Mouse (Mus musculus) embryo, embryonic 9.5 days (tissue): ENCODE results near the gene Ccdc171.
"Not testable (repeated sequence)": the region's sequence is repeated elsewhere in the genome, so short reads cannot be mapped to it uniquely, and the experiment has no call there.

ENCODE experiments used
- DNase-seq: peaks from one replicate; pipeline ENCODE4 v3.0.0-alpha.2; 2017; ENCODE audit errors: extremely low spot score

The Ccdc171 gene

GRCm38 (mm10) chr4:83656571-83656970 lies 131.2 kb downstream of the Ccdc171 start:
- DNase-seq: peak; percentile 71

DNA sequence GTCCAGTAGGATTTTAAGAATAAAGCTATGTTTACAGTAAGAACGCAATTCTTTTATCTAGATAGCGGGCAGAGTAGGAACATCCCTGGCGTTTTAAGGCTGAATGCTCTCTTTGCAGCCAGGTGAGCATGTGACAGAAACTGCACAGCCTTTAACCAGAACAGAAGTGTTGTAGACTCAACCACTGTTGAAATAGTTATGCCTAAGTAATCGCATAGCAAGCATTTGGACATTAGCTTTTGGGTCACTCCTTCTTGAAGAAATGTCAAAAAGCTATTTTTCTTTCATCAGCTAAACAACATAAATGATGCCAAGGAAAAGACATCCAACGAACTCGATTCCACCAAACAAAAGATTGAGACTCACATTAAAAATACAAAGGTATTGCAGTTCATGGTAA lies 131.7 kb downstream of the Ccdc171 start:
- DNase-seq: no peak

DNA sequence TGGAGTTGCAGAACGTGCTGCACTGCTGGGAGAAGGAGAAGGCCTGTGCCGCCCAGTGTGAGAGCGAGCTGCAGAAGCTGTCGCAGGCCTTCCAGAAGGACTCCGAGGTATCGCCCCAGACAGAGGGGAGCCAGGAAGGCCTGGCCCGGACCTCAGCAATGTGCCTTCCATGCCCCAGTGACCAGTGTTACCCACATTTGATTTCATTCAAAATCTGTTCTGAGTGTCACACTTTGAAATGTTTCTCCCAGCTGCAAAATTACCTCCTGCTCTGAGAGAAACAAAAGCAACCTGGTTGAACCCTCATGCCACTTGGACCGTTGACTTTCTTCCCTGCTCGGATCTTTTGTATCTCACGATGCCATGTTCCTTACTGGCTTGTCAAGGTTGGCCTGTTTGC lies 133.1 kb downstream of the Ccdc171 start:
- DNase-seq: no peak

GRCm38 (mm10) chr4:83659411-83659810 lies 134.1 kb downstream of the Ccdc171 start:
- no peak for DNase-seq

- DNase-seq: no peak
Measured at GRCm38 (mm10) chr4:83661519-83662271, 136.3 kb downstream of the Ccdc171 start.

- no peak for DNase-seq
Measured at GRCm38 (mm10) chr4:83662301-83662700, 137.0 kb downstream of the Ccdc171 start.

DNA sequence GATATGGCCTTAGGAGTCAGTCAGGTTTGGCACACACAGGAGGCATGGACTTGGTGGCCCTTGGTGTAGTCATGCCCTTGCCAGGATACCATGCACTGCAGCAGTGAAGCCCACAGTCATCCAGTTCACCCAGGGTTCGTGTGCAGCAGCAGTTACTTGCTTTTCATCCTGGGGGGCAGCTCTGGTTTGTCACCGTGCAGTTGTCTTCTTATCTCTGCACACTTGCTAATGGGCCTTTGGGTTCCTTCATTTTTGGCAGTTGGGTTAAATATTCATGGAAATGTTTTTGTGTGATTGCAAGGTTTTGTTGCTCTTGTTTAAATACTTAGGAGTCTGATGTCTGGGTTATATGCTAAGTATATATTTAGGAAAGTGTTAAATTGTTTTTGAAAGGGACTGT lies 144.2 kb downstream of the Ccdc171 start:
- no peak for DNase-seq

GRCm38 (mm10) chr4:83675308-83675707 lies 150.0 kb downstream of the Ccdc171 start:
- not testable (repeated sequence) for DNase-seq

- no peak for DNase-seq
Measured at GRCm38 (mm10) chr4:83676444-83676843, 151.1 kb downstream of the Ccdc171 start.

- DNase-seq: no peak
Measured at GRCm38 (mm10) chr4:83681081-83681480, 155.7 kb downstream of the Ccdc171 start.

DNA sequence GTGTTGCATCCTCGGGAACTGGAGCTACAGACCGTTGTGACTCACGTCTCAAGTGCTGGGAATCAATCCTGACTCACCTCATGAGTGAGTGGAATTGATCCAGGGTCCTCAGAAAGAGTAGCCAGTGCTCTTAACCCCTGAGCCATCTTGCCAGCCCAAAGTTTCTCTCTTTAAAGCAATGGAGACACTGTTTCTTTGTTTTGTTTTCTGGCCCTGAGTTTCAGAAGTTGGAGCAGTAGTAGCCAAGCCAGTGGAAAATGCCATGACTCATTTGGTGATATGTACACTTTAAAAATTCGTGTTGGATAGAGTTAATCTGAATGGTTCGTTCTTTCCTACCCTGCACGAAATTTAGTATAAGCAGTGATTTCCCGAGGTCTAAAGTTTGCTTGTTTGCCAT lies 157.5 kb downstream of the Ccdc171 start:
- DNase-seq: no peak

- no peak for DNase-seq
Measured at GRCm38 (mm10) chr4:83700190-83700589, 174.8 kb downstream of the Ccdc171 start.

DNA sequence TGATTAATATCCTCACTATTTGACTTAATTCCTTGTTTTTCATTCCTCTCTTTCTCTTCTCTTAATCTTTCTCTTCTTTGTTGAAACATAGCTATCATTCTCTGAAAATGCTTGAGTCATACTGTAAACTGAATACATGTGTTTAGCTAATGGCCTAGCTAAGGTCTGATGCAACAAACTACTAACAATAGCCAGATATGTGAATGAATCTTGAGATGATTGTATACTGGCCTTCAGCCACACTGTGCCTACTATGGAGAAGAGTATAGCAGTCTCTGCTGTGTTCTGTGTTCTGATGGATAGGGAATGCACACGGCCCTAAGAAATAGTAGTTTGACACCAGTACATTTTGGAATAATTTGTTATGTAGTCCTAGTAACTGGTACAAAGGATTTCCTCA lies 191.7 kb downstream of the Ccdc171 start:
- no peak for DNase-seq

- DNase-seq: no peak
Measured at GRCm38 (mm10) chr4:83719816-83720215, 194.5 kb downstream of the Ccdc171 start.

DNA sequence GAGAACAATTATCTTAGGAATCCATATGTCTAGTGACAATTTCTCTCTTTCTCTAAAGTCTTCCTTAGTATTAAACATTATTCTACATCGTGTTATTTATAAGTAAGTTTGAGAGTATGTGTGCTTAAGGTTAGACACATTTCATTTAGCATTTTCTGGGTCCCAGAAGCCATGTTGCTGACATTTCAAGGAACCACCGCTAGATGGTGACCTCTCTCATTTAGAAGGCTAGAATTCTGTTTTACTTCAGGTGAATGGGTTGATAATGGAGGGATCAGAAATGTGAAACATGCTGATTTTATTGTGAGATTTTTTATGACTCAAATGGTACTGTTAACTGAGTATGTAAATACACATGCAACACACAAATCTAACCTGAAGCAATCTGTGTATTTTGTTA lies 199.8 kb downstream of the Ccdc171 start:
- no peak for DNase-seq

- DNase-seq: no peak
Measured at GRCm38 (mm10) chr4:83739137-83739890, 214.0 kb downstream of the Ccdc171 start.

GRCm38 (mm10) chr4:83739891-83740277 lies 214.5 kb downstream of the Ccdc171 start:
- DNase-seq: no peak

DNA sequence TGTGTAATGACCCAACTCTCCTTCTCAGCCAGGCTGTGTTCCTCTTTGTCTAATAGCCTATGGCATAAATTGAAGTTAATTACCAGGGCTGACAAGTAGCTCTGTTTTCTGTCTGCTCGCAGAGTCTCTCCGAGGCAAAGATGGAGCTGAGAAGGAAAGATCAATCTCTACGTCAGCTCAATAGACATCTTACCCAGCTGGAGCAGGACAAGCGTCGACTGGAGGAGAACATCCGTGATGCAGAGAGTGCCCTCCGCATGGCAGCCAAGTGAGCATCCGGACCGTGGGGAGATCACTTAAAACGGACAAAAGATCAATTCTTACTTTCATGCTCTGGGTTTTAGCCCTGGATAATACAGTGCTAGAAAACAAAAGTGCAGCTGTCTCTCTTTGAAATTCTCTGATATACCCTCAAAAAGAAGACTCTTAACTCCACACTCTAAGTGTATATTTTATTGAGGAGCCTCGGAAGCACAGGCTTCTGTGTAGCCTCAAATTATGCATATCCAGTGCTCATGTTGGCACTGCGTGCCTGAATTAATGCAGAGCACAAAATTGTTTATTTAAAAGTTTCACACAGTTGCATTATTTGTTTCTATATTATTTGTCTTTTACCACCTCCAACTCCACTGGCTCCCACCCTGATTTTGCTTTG lies 217.6 kb downstream of the Ccdc171 start:
- DNase-seq: no peak

GRCm38 (mm10) chr4:83775136-83775535 lies 249.8 kb downstream of the Ccdc171 start:
- no peak for DNase-seq

- no peak for DNase-seq
Measured at GRCm38 (mm10) chr4:83780044-83780443, 254.7 kb downstream of the Ccdc171 start.

DNA sequence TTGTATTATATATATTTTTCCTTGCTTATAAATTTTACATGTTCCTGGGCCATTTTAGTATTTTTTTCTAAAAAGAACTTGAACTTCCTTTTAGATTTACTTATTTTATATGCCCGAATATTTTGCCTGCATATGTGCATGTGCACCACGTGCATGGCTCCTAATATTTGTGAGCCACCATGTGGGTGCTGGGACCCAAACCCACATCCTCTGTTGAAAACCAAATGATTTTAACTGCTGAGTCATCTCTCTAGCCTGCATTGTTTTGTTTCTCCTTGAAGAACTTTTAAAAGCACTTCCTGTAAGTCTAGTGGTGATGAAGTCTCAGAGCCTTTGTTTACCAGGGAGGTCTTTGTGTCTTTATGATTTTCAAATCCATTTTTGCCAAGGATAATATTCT lies 259.8 kb downstream of the Ccdc171 start:
- DNase-seq: no peak

DNA sequence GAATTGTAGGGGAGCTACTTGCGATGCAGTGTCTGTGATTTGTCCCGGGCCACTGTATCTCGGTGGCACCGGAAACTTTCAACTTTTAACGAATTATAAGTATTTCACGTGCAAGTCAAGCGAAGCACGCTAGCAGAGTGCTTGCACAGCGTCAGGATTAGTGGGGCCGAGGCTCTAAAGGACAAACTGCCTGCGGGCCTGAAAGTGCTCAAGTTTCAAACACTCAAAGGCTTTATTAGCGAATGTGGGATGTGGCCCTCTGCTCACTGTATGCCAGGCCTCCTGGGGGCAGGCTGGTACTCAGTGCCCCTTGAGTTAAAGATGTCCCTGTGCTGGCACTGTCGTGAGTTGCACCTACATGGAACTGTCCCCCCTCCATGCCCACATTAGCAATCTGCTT lies 266.5 kb downstream of the Ccdc171 start:
- peak; percentile 22 for DNase-seq
